Mouse (Mus musculus) kidney, postnatal 4 days (tissue): ENCODE results near the gene Nfkbie.

Source experiments
- DNase-seq, 2 experiments: peaks; one replicate each; pipeline ENCODE4 v3.0.0; 2021; ENCODE audit warnings: mixed read lengths in 2 of 2

Nfkbie gene

DNA sequence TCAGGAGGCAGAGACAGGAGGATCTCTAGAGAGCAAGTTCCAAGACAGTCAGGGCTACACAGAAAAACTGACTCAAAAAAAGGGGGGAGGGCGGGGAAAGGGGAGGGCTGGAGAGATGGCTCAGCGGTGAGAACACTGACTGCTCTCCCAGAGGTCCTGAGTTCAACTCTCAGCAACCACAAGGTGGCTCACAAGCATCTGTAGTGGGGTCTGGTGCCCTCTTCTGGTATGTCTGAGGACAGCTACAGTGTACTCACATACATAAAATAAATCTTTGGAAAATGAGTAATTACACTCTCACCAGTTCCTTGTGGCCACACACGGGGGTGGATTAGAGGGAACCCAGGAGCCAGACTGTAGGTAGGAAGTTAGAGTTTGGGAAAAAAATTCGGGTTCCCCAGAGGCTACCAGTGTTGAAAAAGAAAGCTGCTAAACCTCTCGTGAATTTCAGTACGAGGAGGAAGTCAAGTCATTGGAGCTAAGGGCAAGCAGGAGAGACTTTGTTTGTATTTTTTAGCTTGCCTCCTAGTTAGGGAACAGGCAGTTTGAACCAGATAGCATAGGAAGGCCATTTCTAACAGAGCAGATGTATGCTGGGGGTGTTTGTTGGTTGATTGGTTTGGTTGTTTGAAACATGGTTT lies 27.3 kb downstream of the Nfkbie start:
- no peak for DNase-seq

- peak; percentile 82 to 89 for DNase-seq
These were observed 28.8 kb downstream of the Nfkbie start for GRCm38 (mm10) chr17:45584096-45584896.

- DNase-seq: peak; percentile 87 to 91
These were observed 29.6 kb downstream of the Nfkbie start for GRCm38 (mm10) chr17:45584939-45585678.

GRCm38 (mm10) chr17:45585725-45586448 lies 30.4 kb downstream of the Nfkbie start:
- no peak for DNase-seq

- DNase-seq: peak in 1 of 2 experiments; percentile 59
These were observed 30.9 kb downstream of the Nfkbie start for GRCm38 (mm10) chr17:45586449-45586837.

DNA sequence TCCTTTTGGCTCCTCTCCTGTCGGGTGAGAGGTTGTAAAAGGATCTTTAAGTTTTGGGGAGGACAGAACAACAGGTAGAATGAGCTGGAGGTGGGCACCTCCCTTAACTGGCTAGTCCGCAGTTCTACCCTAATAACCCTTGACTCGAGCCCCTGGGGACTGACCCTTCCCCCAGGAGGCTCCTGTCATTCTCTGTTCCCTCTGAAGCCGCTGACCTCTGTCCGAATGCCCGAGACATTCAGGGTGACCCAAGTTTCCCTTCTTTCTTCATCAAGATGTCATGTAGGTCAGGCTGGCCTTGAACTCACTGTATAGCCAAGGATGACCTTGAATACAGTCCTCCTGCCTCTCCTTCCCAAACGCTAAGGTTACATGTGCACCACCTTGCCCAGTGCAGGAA lies 32.9 kb downstream of the Nfkbie start:
- no peak for DNase-seq

GRCm38 (mm10) chr17:45589236-45589635 lies 33.7 kb downstream of the Nfkbie start:
- DNase-seq: no peak

DNA sequence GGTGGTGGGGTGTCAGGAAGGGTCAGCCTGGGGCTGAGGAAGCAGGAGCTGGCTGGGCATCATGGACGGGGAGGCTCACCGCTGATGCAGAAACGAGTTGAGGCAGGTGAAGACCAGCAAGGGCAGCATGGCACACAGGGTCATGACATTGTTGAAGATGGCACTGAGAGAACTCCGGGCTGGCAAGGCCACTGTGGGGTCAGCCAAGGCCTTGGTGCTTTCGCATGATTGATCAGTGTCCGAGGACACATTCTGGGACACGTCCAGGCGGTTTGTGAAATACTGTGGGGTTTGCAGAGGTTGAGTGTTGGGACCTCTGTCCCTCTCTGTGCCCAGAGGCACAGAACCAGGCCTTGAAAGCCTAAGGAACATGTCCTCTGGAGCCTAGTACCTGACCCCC lies 34.3 kb downstream of the Nfkbie start:
- no peak for DNase-seq

DNA sequence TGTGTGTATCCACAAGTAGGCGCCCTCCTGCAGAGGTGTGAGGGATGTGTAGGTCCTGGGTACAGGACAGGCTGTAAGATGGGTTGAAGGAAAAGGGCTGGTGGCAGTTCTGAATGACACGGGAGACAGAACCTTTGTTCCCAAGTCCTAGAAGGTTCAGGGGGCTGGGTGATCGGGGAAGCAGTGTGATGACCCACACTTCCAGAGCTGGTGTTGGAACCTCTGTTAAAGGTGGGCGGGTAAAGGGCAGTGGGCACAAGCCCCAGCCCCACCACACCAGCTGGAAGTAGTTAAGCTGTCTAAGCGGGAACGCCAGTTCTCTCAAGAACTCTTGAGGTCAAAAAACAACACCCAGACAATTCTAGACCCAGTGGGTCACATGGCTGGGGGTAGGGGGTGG lies 34.9 kb downstream of the Nfkbie start:
- no peak for DNase-seq

DNA sequence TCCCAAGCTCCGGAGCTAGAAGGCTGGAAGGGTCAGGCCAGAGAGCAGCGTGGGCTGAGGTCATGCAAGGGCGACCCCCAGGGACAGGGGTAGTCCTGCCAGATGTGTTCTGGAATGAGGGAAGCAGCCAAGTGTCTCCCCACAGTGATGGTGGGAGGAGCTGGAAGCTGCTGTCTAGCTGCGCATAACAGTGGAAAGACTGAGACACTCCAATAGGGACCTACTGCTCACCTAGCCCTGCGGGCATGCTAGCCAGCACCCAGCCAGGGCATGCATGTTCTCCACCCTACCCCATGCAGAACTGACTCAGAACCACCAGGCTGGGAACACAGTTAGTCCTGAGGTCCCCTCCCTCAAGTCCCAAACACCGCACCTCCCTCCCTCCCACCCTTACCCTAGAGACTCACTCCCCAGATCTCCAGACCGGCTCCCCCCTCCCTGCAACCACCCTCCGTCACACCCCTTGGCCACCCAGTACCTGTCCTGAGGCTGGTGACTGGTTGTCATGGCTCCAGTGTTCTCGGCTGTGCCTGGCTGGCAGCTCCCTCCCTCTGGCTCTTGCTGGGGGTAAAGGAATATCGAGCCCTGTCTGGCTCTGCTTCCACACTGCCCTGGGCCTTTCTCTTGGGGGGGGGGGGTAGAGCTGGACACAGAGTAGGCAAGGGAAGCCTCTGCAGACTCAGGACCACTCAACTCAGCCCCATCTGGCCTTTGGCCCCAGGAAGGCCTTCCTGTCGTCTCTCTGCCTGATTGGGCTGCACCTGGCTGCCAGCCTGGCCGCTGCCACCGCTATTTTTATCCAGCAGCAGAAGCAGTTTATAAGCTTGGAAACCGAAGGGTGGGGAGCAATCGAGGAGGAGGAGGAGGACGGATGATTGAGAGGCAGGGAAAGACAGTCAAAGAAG lies 36.5 kb downstream of the Nfkbie start:
- DNase-seq: peak; percentile 52 to 62

GRCm38 (mm10) chr17:45592606-45593431 lies 37.3 kb downstream of the Nfkbie start:
- peak; percentile 55 to 65 for DNase-seq

- DNase-seq: peak; percentile 49 to 58
These were observed 38.0 kb downstream of the Nfkbie start for GRCm38 (mm10) chr17:45593479-45593878.

DNA sequence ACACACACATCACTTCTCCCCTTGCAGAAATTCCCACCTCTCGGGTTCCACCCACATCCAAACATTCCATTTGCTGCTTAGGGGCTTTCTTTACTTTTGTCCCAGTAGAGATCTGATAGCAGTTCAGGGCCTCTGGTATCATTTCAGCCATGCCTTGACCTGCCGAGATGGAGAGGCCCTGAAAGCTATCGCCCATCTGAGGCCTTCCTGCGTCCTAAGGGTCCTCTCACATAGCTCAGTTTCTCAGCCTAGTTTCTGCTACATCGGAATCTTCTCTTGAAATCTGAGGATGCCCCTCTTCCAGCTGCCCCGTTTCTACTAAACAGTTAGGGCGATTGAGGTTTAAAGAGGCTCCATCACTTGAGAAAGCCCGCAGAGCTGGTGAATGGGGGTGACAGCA lies 38.7 kb downstream of the Nfkbie start:
- no peak for DNase-seq

- DNase-seq: peak; percentile 88 to 92
These were observed 39.6 kb downstream of the Nfkbie start for GRCm38 (mm10) chr17:45594881-45595735.

- peak in 1 of 2 experiments; percentile 60 for DNase-seq
These were observed 40.4 kb downstream of the Nfkbie start for GRCm38 (mm10) chr17:45595736-45596390.

GRCm38 (mm10) chr17:45596631-45597396 lies 41.3 kb downstream of the Nfkbie start:
- peak; percentile 78 to 87 for DNase-seq

DNA sequence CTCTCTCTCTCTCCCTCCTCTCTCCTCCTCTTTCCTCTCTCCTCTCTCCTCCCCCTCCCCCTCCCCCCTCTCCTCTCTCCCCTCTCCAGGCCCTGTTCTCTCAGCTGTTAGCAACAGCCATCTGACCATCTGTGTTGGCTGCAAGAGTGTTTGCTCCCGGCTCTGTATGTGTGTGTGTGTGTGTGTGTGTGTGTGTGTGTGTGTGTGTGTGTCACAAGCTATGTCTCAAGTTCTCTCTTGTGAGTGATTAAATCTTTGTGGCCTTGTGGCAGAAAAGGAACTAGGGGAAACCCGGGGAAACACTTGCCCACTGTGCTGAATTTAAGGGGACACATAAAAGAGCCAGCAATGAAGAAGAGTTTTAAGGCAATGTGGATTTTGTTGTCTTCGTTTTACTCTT lies 42.3 kb downstream of the Nfkbie start:
- peak in 1 of 2 experiments; percentile 43 for DNase-seq

DNA sequence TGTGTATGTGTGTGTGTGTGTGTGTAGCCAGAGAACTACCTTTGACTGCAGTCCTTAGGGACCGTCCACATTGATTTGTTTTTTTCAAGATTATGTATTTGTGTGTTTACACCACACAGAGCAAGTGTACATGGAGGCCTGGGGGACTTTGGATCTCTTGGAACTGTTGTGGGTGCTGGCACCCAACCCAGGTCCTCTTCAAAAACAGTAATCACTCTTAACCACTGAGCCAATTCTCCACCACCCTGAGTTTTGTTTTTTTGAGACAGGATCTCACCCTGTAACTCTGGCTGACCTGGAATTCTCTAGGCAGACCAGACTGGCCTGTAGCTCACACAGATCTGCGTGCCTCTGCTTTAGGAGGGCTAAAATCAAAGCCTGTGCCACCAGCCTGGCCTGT lies 42.9 kb downstream of the Nfkbie start:
- DNase-seq: no peak
